Mouse (Mus musculus): ENCODE measurements around the gene Mex3b.

Gene Mex3b

GRCm38 (mm10) chr7:82867271-82868121 lies at the start of gene Mex3b:
Gene Mex3b, plus strand, starts transcription at chr7:82867333.
- peak; percentile 65 for DNase-seq (ENCODE audit: low spot score)

- no peak for DNase-seq (ENCODE audit: low spot score)
Measured at GRCm38 (mm10) chr7:82819541-82819940, 47.6 kb upstream of the Mex3b start.

GRCm38 (mm10) chr7:82820661-82821060 lies 46.5 kb upstream of the Mex3b start:
- DNase-seq (ENCODE audit: low spot score), result no peak

GRCm38 (mm10) chr7:82821501-82821900 lies 45.6 kb upstream of the Mex3b start:
- no peak for DNase-seq (ENCODE audit: low spot score)

- no peak for DNase-seq (ENCODE audit: low spot score)
Measured at GRCm38 (mm10) chr7:82822528-82822927, 44.6 kb upstream of the Mex3b start.

- DNase-seq (ENCODE audit: low spot score), result no peak
Measured at GRCm38 (mm10) chr7:82828193-82828592, 38.9 kb upstream of the Mex3b start.

- no peak for DNase-seq (ENCODE audit: low spot score)
Measured at GRCm38 (mm10) chr7:82829516-82829915, 37.6 kb upstream of the Mex3b start.

- DNase-seq (ENCODE audit: low spot score), result no peak
Measured at GRCm38 (mm10) chr7:82834471-82834870, 32.7 kb upstream of the Mex3b start.

GRCm38 (mm10) chr7:82838414-82838813 lies 28.7 kb upstream of the Mex3b start:
- DNase-seq (ENCODE audit: low spot score), result no peak

- no peak for DNase-seq (ENCODE audit: low spot score)
Measured at GRCm38 (mm10) chr7:82838965-82839675, 28.0 kb upstream of the Mex3b start.

GRCm38 (mm10) chr7:82842222-82842920 lies 24.8 kb upstream of the Mex3b start:
- no peak for DNase-seq (ENCODE audit: low spot score)

- no peak for DNase-seq (ENCODE audit: low spot score)
Measured at GRCm38 (mm10) chr7:82850756-82851155, 16.4 kb upstream of the Mex3b start.

GRCm38 (mm10) chr7:82851670-82852069 lies 15.5 kb upstream of the Mex3b start:
- DNase-seq (ENCODE audit: low spot score), result no peak

GRCm38 (mm10) chr7:82854195-82854766 lies 12.9 kb upstream of the Mex3b start:
- DNase-seq (ENCODE audit: low spot score), result no peak

- no peak for DNase-seq (ENCODE audit: low spot score)
Measured at GRCm38 (mm10) chr7:82858611-82859010, 8.5 kb upstream of the Mex3b start.

GRCm38 (mm10) chr7:82860626-82861025 lies 6.5 kb upstream of the Mex3b start:
- DNase-seq (ENCODE audit: low spot score), result no peak

- DNase-seq (ENCODE audit: low spot score), result no peak
Measured at GRCm38 (mm10) chr7:82863341-82863740, 3.8 kb upstream of the Mex3b start.

- DNase-seq (ENCODE audit: low spot score), result no peak
Measured at GRCm38 (mm10) chr7:82864260-82864990, 2.7 kb upstream of the Mex3b start.

- no peak for DNase-seq (ENCODE audit: low spot score)
Measured at GRCm38 (mm10) chr7:82864991-82865771, 2.0 kb upstream of the Mex3b start.

- DNase-seq (ENCODE audit: low spot score), result peak; percentile 95
Measured at GRCm38 (mm10) chr7:82865834-82866485, 1.2 kb upstream of the Mex3b start.
